Mouse (Mus musculus) heart, embryonic 14.5 days (tissue): ENCODE measurements around the gene Ndufb3. TPM values are rescaled to one million over a fixed set of nuclear protein-coding genes. Genes with fewer than 3 reads are reported as not detected.
"Not testable (repeated sequence)": the region's sequence is repeated elsewhere in the genome, so short reads cannot be mapped to it uniquely, and the experiment has no call there.

ENCODE experiments used
- ATAC-seq: fragments of 200-750 bp; cut with Nextera tagmentation; 2 replicates; pipeline ENCODE4 v1.8.0; 2017; ENCODE audit warnings: low read depth, moderate TSS enrichment; ENCODE audit not compliant: insufficient number of reproducible peaks, insufficient read depth, low FRiP score
- H3K27ac ChIP-seq, 2 experiments: fragments of 200-500 bp in 1 of 2; fragments of 300-500 bp in 1 of 2; sonication (generic) in 1 of 2; replicated peaks in 1 of 2; 2 replicates each; pipeline ENCODE4 v1.5.1; 2012 to 2014; ENCODE audit warnings: low read depth in 2 of 2, low read length in 2 of 2, control low read depth in 1 of 2, mild to moderate bottlenecking in 1 of 2, mixed read lengths in 1 of 2; ENCODE audit not compliant: control insufficient read depth in 1 of 2, insufficient read depth in 1 of 2
- H3K27me3 ChIP-seq: fragments of 300-500 bp; sonication (generic); 2 replicates; pipeline ENCODE4 v1.6.1; 2014; ENCODE audit warnings: mild to moderate bottlenecking, low read length, control low read depth; ENCODE audit not compliant: control insufficient read depth, insufficient read depth
- H3K36me3 ChIP-seq: fragments of 300-500 bp; sonication (generic); 2 replicates; pipeline ENCODE4 v1.6.1; 2014; ENCODE audit warnings: mild to moderate bottlenecking, control low read depth, low read length, mixed read lengths; ENCODE audit not compliant: control insufficient read depth, insufficient read depth
- H3K4me1 ChIP-seq, 2 experiments: fragments of 200-500 bp in 1 of 2; fragments of 300-500 bp in 1 of 2; sonication (generic) in 1 of 2; 2 replicates each; pipeline ENCODE4 v1.6.1; 2012 to 2014; ENCODE audit warnings: low read length in 2 of 2, control low read depth in 1 of 2, mixed read lengths in 1 of 2; ENCODE audit not compliant: control insufficient read depth in 2 of 2, insufficient read depth in 2 of 2
- H3K4me2 ChIP-seq: fragments of 300-500 bp; sonication (generic); 2 replicates; pipeline ENCODE4 v1.6.1; 2014; ENCODE audit warnings: mild to moderate bottlenecking, low read length
- H3K4me3 ChIP-seq, 2 experiments: fragments of 200-500 bp in 1 of 2; fragments of 300-500 bp in 1 of 2; sonication (generic) in 1 of 2; 2 replicates each; pipeline ENCODE4 v1.5.1; 2012 to 2014; ENCODE audit warnings: low read length in 2 of 2, mild to moderate bottlenecking in 2 of 2, control low read depth in 1 of 2, low read depth in 1 of 2, moderate library complexity in 1 of 2; ENCODE audit not compliant: control insufficient read depth in 1 of 2, insufficient read depth in 1 of 2
- H3K9ac ChIP-seq: fragments of 300-500 bp; sonication (generic); 2 replicates; pipeline ENCODE4 v1.6.1; 2014; ENCODE audit warnings: mild to moderate bottlenecking, low read length
- H3K9me3 ChIP-seq: fragments of 300-500 bp; sonication (generic); 2 replicates; pipeline ENCODE4 v1.6.1; 2016; ENCODE audit warnings: low read length, control low read depth; ENCODE audit not compliant: control insufficient read depth
- WGBS: fragments of 180-500 bp; shearing (Covaris S2); extraction: QIAGEN DNeasy Blood & Tissue Kit; methylation state at CpG from one replicate; pipeline ENCODE4 v1.1.7; 2014; 5-methylcytosine and 5-hydroxymethylcytosine counted together
- polyA plus RNA-seq: library from polyadenylated mRNA; unstranded; fragments of >200 nt; fragmentation: Nextera tagmentation; extraction: Ambion mirVana; gene quantifications from 2 replicates; pipeline ENCODE4 v1.2.1, GENCODE M21; 2014

Gene Ndufb3
- polyA plus RNA-seq, 1 experiment from 2014 or later: 274 TPM

- H3K9me3 ChIP-seq: no peaks in the 10 kb centered on the region
- no peak for ATAC-seq
- H3K27ac ChIP-seq: no peak overlapping the region
- no peaks in the 10 kb centered on the region for H3K27me3 ChIP-seq
- H3K4me1 ChIP-seq: no peaks in the 10 kb centered on the region; a peak in 1 of 4 replicates
- H3K4me3 ChIP-seq: no peak overlapping the region
- no peak overlapping the region for H3K4me2 ChIP-seq
- H3K36me3 ChIP-seq: no peaks in the 10 kb centered on the region
- WGBS: 75% methylated on average over 5 of the region's 5 CpGs
- H3K9ac ChIP-seq: no peak overlapping the region
Measured at GRCm38 (mm10) chr1:58617076-58617475, 30.9 kb downstream of the Ndufb3 start.

- Histone ChIP-seq H3K27me3 (no peaks in the 10 kb centered on the region), H3K4me1 (peaks cover 0 to 4% of the 10 kb centered on the region in 2 experiments; a peak in 2 of 4 replicates), H3K9me3 (no peaks in the 10 kb centered on the region), H3K9ac (no peak overlapping the region), H3K4me3 (no peak overlapping the region), H3K4me2 (no peak overlapping the region), H3K27ac (no peak overlapping the region), H3K36me3 (no peaks in the 10 kb centered on the region)
- 66% methylated on average over 6 of the region's 6 CpGs for WGBS
- no peak for ATAC-seq
Measured at GRCm38 (mm10) chr1:58617978-58618668, 31.9 kb downstream of the Ndufb3 start.

- H3K27me3 ChIP-seq: no peaks in the 10 kb centered on the region
- no peaks in the 10 kb centered on the region for H3K9me3 ChIP-seq
- peaks cover 0 to 4% of the 10 kb centered on the region in 2 experiments; a peak in 2 of 4 replicates for H3K4me1 ChIP-seq
- ATAC-seq: no peak
- H3K9ac ChIP-seq: no peak overlapping the region
- H3K27ac ChIP-seq: no peak overlapping the region
- 81% methylated on average over 2 of the region's 2 CpGs for WGBS
- no peak overlapping the region for H3K4me2 ChIP-seq
- H3K4me3 ChIP-seq: no peak overlapping the region
- no peaks in the 10 kb centered on the region for H3K36me3 ChIP-seq
Measured at GRCm38 (mm10) chr1:58618766-58619165, 32.6 kb downstream of the Ndufb3 start.

GRCm38 (mm10) chr1:58621251-58621650 is 35.1 kb downstream of the Ndufb3 start:
- no peak overlapping the region for H3K4me3 ChIP-seq
- H3K9me3 ChIP-seq: no peaks in the 10 kb centered on the region
- no peak overlapping the region for H3K4me2 ChIP-seq
- no peak overlapping the region for H3K27ac ChIP-seq
- H3K27me3 ChIP-seq: no peaks in the 10 kb centered on the region
- no peak overlapping the region for H3K9ac ChIP-seq
- ATAC-seq: no peak
- H3K4me1 ChIP-seq: peaks cover 0 to 4% of the 10 kb centered on the region in 2 experiments; a peak in 2 of 4 replicates
- 70% methylated on average over 3 of the region's 3 CpGs for WGBS
- no peaks in the 10 kb centered on the region for H3K36me3 ChIP-seq

GRCm38 (mm10) chr1:58621996-58622748 is 36.0 kb downstream of the Ndufb3 start:
- H3K36me3 ChIP-seq: no peaks in the 10 kb centered on the region
- no peaks in the 10 kb centered on the region for H3K27me3 ChIP-seq
- H3K4me1 ChIP-seq: peaks cover 0 to 4% of the 10 kb centered on the region in 2 experiments; a peak in 2 of 4 replicates
- WGBS: 50% methylated on average over 7 of the region's 7 CpGs
- H3K27ac ChIP-seq: no peak overlapping the region
- ATAC-seq: no peak
- no peak overlapping the region for H3K4me3 ChIP-seq
- H3K4me2 ChIP-seq: no peak overlapping the region
- no peaks in the 10 kb centered on the region for H3K9me3 ChIP-seq
- H3K9ac ChIP-seq: no peak overlapping the region

GRCm38 (mm10) chr1:58628847-58629246 is 42.7 kb downstream of the Ndufb3 start:
- not testable (repeated sequence) for H3K9ac ChIP-seq, H3K4me2 ChIP-seq, H3K27me3 ChIP-seq, ATAC-seq, H3K9me3 ChIP-seq, H3K4me1 ChIP-seq, H3K27ac ChIP-seq, H3K36me3 ChIP-seq, H3K4me3 ChIP-seq
- WGBS: 80% methylated on average over 1 of the region's 2 CpGs
